Comparison of ENCODE assay signal across 10 mouse cellular contexts in genomic region chr2:35048851-35049250, GRCm38 (mm10). TPM values are rescaled to one million over a fixed set of nuclear protein-coding genes. Genes with fewer than 3 reads are reported as not detected.
A peak's percentile ranks its signal among the peaks of the same experiment; 100 is the strongest.
DNase-seq lines count a peak whose midpoint lies in the region; ATAC-seq and TF ChIP-seq lines count a peak whose summit lies in the region.
"Had no signal": no experiment of that assay in that cellular context is flagged by ENCODE, and none has a peak within 500 bp of the region (broad histone marks: within the 10 kb centered on the region; RNA-seq: fewer than 3 reads in every experiment).

No protein-coding gene starts in this region.

- WGBS in spleen, adult 2 months: 43% methylated on average over 5 of the region's 5 CpGs

- TF ChIP-seq CTCF in spleen, adult 2 months (IDR thresholded peaks at IDR 0.05; ENCODE audit: extremely low read depth, insufficient read depth, insufficient read length, insufficient replicate concordance): peak; percentile 38; the same call in 1 of the 2 replicates

- intact Hi-C loops in heart, postnatal 25 days (cut with DNase I): loop anchor here (5.0 kb wide), 1 partner anchor 58 kb away; the partner anchor contains the start of gene Cntrl

- no peak for TF ChIP-seq POLR2A in spleen, adult 2 months (IDR thresholded peaks at IDR 0.05; ENCODE audit: low read depth, low read length)

- H3K27me3 ChIP-seq in spleen, adult 2 months (ENCODE audit: control insufficient read depth, insufficient read depth, low read length): no peaks in the 10 kb centered on the region
- H3K27me3 ChIP-seq: embryonic facial prominence, embryonic 12.5 days; liver, embryonic 15.5 days had no signal

- ATAC-seq in megakaryocyte, adult 5-6 weeks (ENCODE audit: poor library complexity, severe bottlenecking): peak; percentile 79
- ATAC-seq in inflammation-experienced regulatory T-cells, adult 6 months: no peak

- H3K27ac ChIP-seq in spleen, adult 2 months (ENCODE audit: insufficient read depth, low read length): no peak overlapping the region
- H3K27ac ChIP-seq: embryonic facial prominence, embryonic 12.5 days; liver, embryonic 15.5 days had no signal

- no peaks in the 10 kb centered on the region for H3K4me1 ChIP-seq in spleen, adult 2 months (ENCODE audit: control insufficient read depth, insufficient read depth, insufficient read length)
- H3K4me1 ChIP-seq: embryonic facial prominence, embryonic 12.5 days; liver, embryonic 15.5 days had no signal

- H3K4me3 ChIP-seq in spleen, adult 2 months (ENCODE audit: extremely low read depth, insufficient read depth, insufficient read length): no peak overlapping the region
- H3K4me3 ChIP-seq: embryonic facial prominence, embryonic 12.5 days; liver, embryonic 15.5 days had no signal

- no peaks in the 10 kb centered on the region for H3K36me3 ChIP-seq in spleen, adult 2 months (ENCODE audit: control insufficient read depth, insufficient read depth, low read length)
- H3K36me3 ChIP-seq: embryonic facial prominence, embryonic 12.5 days; liver, embryonic 15.5 days had no signal

- peak; percentile 84 for DNase-seq in heart, adult 11 months
- DNase-seq in heart, postnatal 25 days (ENCODE audit: low spot score): no peak
- peak; percentile 6 to 37 for DNase-seq in spleen, adult 2 months (ENCODE audit: low read depth in 1 of 2, low spot score in 2 of 2)
- DNase-seq in spleen, adult 12 weeks (ENCODE audit: low spot score): no peak
- DNase-seq in embryo, embryonic 10.5 days (ENCODE audit: low spot score): peak; percentile 61
- no peak for DNase-seq in cerebellum, adult 9-10 months

RNA-seq across cellular contexts. Expression of gene Hc, which starts 12.4 kb away (rescaled TPM):
- not detected for total RNA-seq in heart, postnatal 25 days (2021)
- not detected in 2 replicates for polyA plus RNA-seq in spleen, adult 2 months (2012; rRNA removed)
- 2.1 TPM in 1 of 2 replicates, not detected in the other for total RNA-seq in megakaryocyte, adult 5-6 weeks (2015)
- total RNA-seq in megakaryocyte, adult 5-6 weeks (2017): not detected in 2 replicates
- polyA plus RNA-seq in inflammation-experienced regulatory T-cells, adult 6 months (2017; shearing (Covaris generic)): under 1 TPM in 2 of 3 experiments, not detected in 1; 0.40 to 0.43 TPM

RNA-seq across cellular contexts. Expression of gene AI182371, which starts 52.5 kb away (rescaled TPM):
- total RNA-seq in heart, postnatal 25 days (2021): not detected
- 0.25 and 0.40 TPM in 2 replicates for polyA plus RNA-seq in spleen, adult 2 months (2012; rRNA removed)
- 1.3 and 1.4 TPM in 2 replicates for total RNA-seq in megakaryocyte, adult 5-6 weeks (2015)
- 1.4 and 1.7 TPM in 2 replicates for total RNA-seq in megakaryocyte, adult 5-6 weeks (2017)
- 1 to 10 TPM in 1 of 3 experiments, under 1 TPM in 2; 0.49 to 1.7 (median 0.63) TPM for polyA plus RNA-seq in inflammation-experienced regulatory T-cells, adult 6 months (2017; shearing (Covaris generic))

Comparison
In these comparisons a context has a peak if more than half of its experiments do, and no peak if none do; other contexts are left out.
1. DNase-seq: peak in heart, adult 11 months (single experiment), spleen, adult 2 months (2 of 2) and embryo, embryonic 10.5 days (single experiment); none in heart, postnatal 25 days (single experiment), spleen, adult 12 weeks (single experiment) and cerebellum, adult 9-10 months (single experiment).